Mouse (Mus musculus) heart, adult 2 months (tissue): ENCODE measurements at regions not wholly inside any gene's neighbourhood (a gene's known extent, or its start where the extent isn't known, plus 50 kb on each side); places are given as distances from the start of the nearest gene placed in this dataset.

ENCODE experiments used
- CTCF ChIP-seq: fragments of 200-600 bp; IDR thresholded peaks from 2 replicates; pipeline ENCODE4 v1.8.1; 2022; ENCODE audit warnings: antibody characterized with exemption, mild to moderate bottlenecking, moderate library complexity
- EP300 ChIP-seq: fragments of 200-500 bp; IDR thresholded peaks from 2 replicates; pipeline ENCODE4 v1.6.1; 2011; ENCODE audit warnings: low read depth, low read length, control low read depth; ENCODE audit not compliant: insufficient read depth
- POLR2A ChIP-seq: fragments of 200-500 bp; IDR thresholded peaks from 2 replicates; pipeline ENCODE4 v1.6.1; 2011; ENCODE audit warnings: mild to moderate bottlenecking, low read depth, low read length, control low read depth; ENCODE audit not compliant: insufficient read depth

DNA sequence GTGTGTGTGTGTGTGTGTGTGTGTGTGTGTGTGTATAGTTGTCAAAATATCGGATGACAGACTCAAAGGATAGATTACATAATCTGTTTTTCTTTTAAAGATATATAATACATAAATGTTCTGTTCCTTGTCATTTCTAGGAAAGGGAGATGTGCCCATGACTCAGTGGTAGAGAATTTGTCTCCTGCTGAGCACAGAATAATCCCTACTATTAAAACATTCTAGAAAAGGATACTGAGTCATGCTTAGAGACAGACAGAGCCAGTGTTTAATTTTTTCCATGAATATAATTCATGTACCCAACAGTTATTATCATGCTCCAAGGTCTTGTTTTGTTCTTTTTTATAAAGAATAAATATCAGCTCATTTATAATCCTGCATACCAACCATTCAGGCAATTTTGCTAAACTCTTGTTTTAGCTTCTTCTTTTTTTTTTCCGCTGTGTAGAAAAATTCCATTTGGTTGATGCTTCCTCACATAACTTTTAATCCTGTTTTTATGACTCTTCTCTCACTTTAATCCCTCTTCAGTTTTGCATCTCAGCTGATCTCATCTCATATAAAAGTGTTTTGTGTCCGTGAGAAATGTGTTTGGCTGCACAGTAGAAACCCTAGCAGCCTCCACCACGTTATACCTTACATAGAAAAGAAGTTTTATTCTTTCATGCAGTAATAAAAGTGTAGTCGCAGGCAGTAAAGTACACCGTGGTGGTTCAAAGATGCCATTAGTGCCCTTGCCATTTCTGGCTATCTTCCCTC, 762.3 kb downstream of the Nedd1 start:
- TF ChIP-seq CTCF: no peak
- TF ChIP-seq EP300: no peak
- no peak for TF ChIP-seq POLR2A
